Mouse (Mus musculus) myocyte (in vitro differentiated cells): ENCODE results near the gene Tuba1c. TPM values are rescaled to one million over a fixed set of nuclear protein-coding genes. Genes with fewer than 3 reads are reported as not detected.

Experiments used
- H3K27me3 ChIP-seq: one replicate; pipeline ENCODE4 v1.6.1; 2011; ENCODE audit not compliant: control insufficient read depth, insufficient read depth, insufficient read length
- H3K36me3 ChIP-seq: one replicate; pipeline ENCODE4 v1.6.1; 2011; ENCODE audit not compliant: control insufficient read depth, insufficient read depth
- H3K4me2 ChIP-seq: one replicate; pipeline ENCODE4 v1.6.1; 2011; ENCODE audit warnings: low read depth, control low read depth
- H3K4me3 ChIP-seq: one replicate; pipeline ENCODE4 v1.5.1; 2011; ENCODE audit warnings: mild to moderate bottlenecking, control low read depth, moderate library complexity
- H3K79me2 ChIP-seq: one replicate; pipeline ENCODE4 v1.6.1; 2011; ENCODE audit not compliant: control insufficient read depth, insufficient read depth
- H3ac ChIP-seq: one replicate; pipeline ENCODE4 v1.6.1; 2011; ENCODE audit not compliant: control insufficient read depth, insufficient read length
- CEBPB ChIP-seq: IDR thresholded peaks from 2 replicates; pipeline ENCODE4 v1.6.1; 2011; ENCODE audit warnings: mild to moderate bottlenecking, moderate library complexity; ENCODE audit not compliant: poor library complexity, insufficient read depth, severe bottlenecking
- E2F4 ChIP-seq: IDR thresholded peaks from one replicate; pipeline ENCODE4 v1.6.1; 2011; ENCODE audit warnings: mild to moderate bottlenecking, control low read depth, moderate library complexity; ENCODE audit not compliant: insufficient read depth
- MAX ChIP-seq: IDR thresholded peaks from one replicate; pipeline ENCODE4 v1.6.1; 2011; ENCODE audit warnings: low read depth, mild to moderate bottlenecking, control low read depth
- MYOD1 ChIP-seq, 3 experiments: IDR thresholded peaks; one replicate each; pipeline ENCODE4 v1.6.1; 2011; ENCODE audit warnings: control low read depth in 2 of 3, low read depth in 2 of 3, mild to moderate bottlenecking in 2 of 3, moderate library complexity in 1 of 3; ENCODE audit not compliant: insufficient read length in 2 of 3, control insufficient read depth in 1 of 3
- MYOG ChIP-seq, 3 experiments: IDR thresholded peaks; one replicate each; pipeline ENCODE4 v1.6.1; 2011; ENCODE audit warnings: control low read depth in 2 of 3, low read depth in 2 of 3, mild to moderate bottlenecking in 2 of 3; ENCODE audit not compliant: insufficient read length in 2 of 3, control insufficient read depth in 1 of 3, insufficient read depth in 1 of 3
- POLR2A ChIP-seq: IDR thresholded peaks from one replicate; pipeline ENCODE4 v1.6.1; 2011; ENCODE audit warnings: low read depth, mild to moderate bottlenecking, control low read depth, moderate library complexity; ENCODE audit not compliant: insufficient read length
- POLR2AphosphoS2 ChIP-seq: IDR thresholded peaks from one replicate; pipeline ENCODE4 v1.6.1; 2011; ENCODE audit warnings: low read depth, control low read depth; ENCODE audit not compliant: insufficient read length
- REST ChIP-seq: IDR thresholded peaks from one replicate; pipeline ENCODE4 v1.6.1; 2011; ENCODE audit warnings: mild to moderate bottlenecking, control low read depth, moderate library complexity; ENCODE audit not compliant: insufficient read depth, insufficient read length
- SRF ChIP-seq: IDR thresholded peaks from one replicate; pipeline ENCODE4 v1.6.1; 2011; ENCODE audit warnings: low read depth; ENCODE audit not compliant: control insufficient read depth, insufficient read length
- TCF12 ChIP-seq: IDR thresholded peaks from one replicate; pipeline ENCODE4 v1.6.1; 2011; ENCODE audit warnings: mild to moderate bottlenecking, control low read depth; ENCODE audit not compliant: poor library complexity, insufficient read depth, severe bottlenecking
- TCF3 ChIP-seq: IDR thresholded peaks from one replicate; pipeline ENCODE4 v1.6.1; 2011; ENCODE audit warnings: low read depth, control low read depth; ENCODE audit not compliant: insufficient read length
- USF1 ChIP-seq: IDR thresholded peaks from one replicate; pipeline ENCODE4 v1.6.1; 2011; ENCODE audit warnings: low read depth, mild to moderate bottlenecking, control low read depth, moderate library complexity
- polyA plus RNA-seq: library from polyadenylated mRNA; unstranded; fragments of >200 nt; fragmentation: generic; extraction: Trizol; gene quantifications from one replicate; pipeline ENCODE4 v1.2.1, GENCODE M21; 2012; ENCODE audit warnings: missing spikeins

Gene Tuba1c
- polyA plus RNA-seq, 1 experiment = 462 TPM

GRCm38 (mm10) chr15:99030585-99031387 lies 1.1 kb downstream of the Tuba1c start:
- peaks cover 49% of the 10 kb centered on the region for H3K79me2 ChIP-seq
- peaks cover 14% of the 10 kb centered on the region for H3K36me3 ChIP-seq
- peak overlapping the region; percentile 32 for H3ac ChIP-seq
- peak overlapping the region; percentile 94 for H3K4me2 ChIP-seq
- no peaks in the 10 kb centered on the region for H3K27me3 ChIP-seq
- TF ChIP-seq POLR2A = peak; percentile 43
- TF ChIP-seq USF1 = no peak
- TF ChIP-seq CEBPB = no peak
- TF ChIP-seq MYOG (IDR thresholded peaks at IDR 0.05; ENCODE audit: control insufficient read depth in 1 of 3, insufficient read depth in 1 of 3, insufficient read length in 2 of 3, low read depth in 2 of 3) = peak in 2 of 3 experiments; percentile 21 to 74
- TF ChIP-seq REST = no peak
- TF ChIP-seq POLR2AphosphoS2 = peak; percentile 78
- TF ChIP-seq MYOD1 (IDR thresholded peaks at IDR 0.05; ENCODE audit: control insufficient read depth in 1 of 3, insufficient read length in 2 of 3, low read depth in 2 of 3) = peak in 2 of 3 experiments; percentile 10 to 80
- TF ChIP-seq TCF3 = no peak
- peak overlapping the region; percentile 98 for H3K4me3 ChIP-seq

- Histone ChIP-seq H3K79me2 (peaks cover 55% of the 10 kb centered on the region), H3K4me2 (peak overlapping the region; percentile 94), H3K27me3 (no peaks in the 10 kb centered on the region), H3ac (no peak overlapping the region), H3K36me3 (peaks cover 20% of the 10 kb centered on the region), H3K4me3 (peak overlapping the region; percentile 98)
- TF ChIP-seq REST (no peak), POLR2A (no peak), TCF12 (no peak), MYOD1 (IDR thresholded peaks at IDR 0.05; ENCODE audit: control insufficient read depth in 1 of 3, insufficient read length in 2 of 3, low read depth in 2 of 3) (no peak), SRF (no peak), TCF3 (no peak)
Observed at GRCm38 (mm10) chr15:99031388-99031675, 1.6 kb downstream of the Tuba1c start.

GRCm38 (mm10) chr15:99032041-99032725 lies 2.5 kb downstream of the Tuba1c start:
- H3K79me2 ChIP-seq = peaks cover 55% of the 10 kb centered on the region
- TF ChIP-seq POLR2A (peak; percentile 29), E2F4 (no peak), POLR2AphosphoS2 (peak; percentile 38), REST (no peak)
- H3K4me3 ChIP-seq = peak overlapping the region; percentile 98
- H3ac ChIP-seq = peak overlapping the region; percentile 23
- H3K27me3 ChIP-seq = no peaks in the 10 kb centered on the region
- H3K4me2 ChIP-seq = peak overlapping the region; percentile 94
- H3K36me3 ChIP-seq = peaks cover 26% of the 10 kb centered on the region

GRCm38 (mm10) chr15:99032726-99033250 lies 3.1 kb downstream of the Tuba1c start:
- Histone ChIP-seq H3ac (peak overlapping the region; percentile 23), H3K4me2 (peak overlapping the region; percentile 94), H3K27me3 (no peaks in the 10 kb centered on the region), H3K79me2 (peaks cover 55% of the 10 kb centered on the region), H3K4me3 (peak overlapping the region; percentile 98), H3K36me3 (peaks cover 27% of the 10 kb centered on the region)
- peak; percentile 24 for TF ChIP-seq POLR2A
- TF ChIP-seq MYOD1 (IDR thresholded peaks at IDR 0.05; ENCODE audit: control insufficient read depth in 1 of 3, insufficient read length in 2 of 3, low read depth in 2 of 3) = no peak

- peaks cover 35% of the 10 kb centered on the region for H3K36me3 ChIP-seq
- no peak overlapping the region for H3ac ChIP-seq
- H3K4me3 ChIP-seq = peak overlapping the region; percentile 98
- no peaks in the 10 kb centered on the region for H3K27me3 ChIP-seq
- TF ChIP-seq TCF3 (no peak), USF1 (no peak), SRF (no peak), POLR2A (no peak), MAX (no peak), MYOD1 (IDR thresholded peaks at IDR 0.05; ENCODE audit: control insufficient read depth in 1 of 3, insufficient read length in 2 of 3, low read depth in 2 of 3) (no peak), POLR2AphosphoS2 (no peak), MYOG (IDR thresholded peaks at IDR 0.05; ENCODE audit: control insufficient read depth in 1 of 3, insufficient read depth in 1 of 3, insufficient read length in 2 of 3, low read depth in 2 of 3) (no peak)
- H3K79me2 ChIP-seq = peaks cover 55% of the 10 kb centered on the region
- peak overlapping the region; percentile 94 for H3K4me2 ChIP-seq
Observed at GRCm38 (mm10) chr15:99033498-99034270, 4.0 kb downstream of the Tuba1c start.
